Mouse (Mus musculus): ENCODE data around the gene Zbtb5.

- TF ChIP-seq POLR2A (IDR thresholded peaks at IDR 0.05; ENCODE audit: control insufficient read depth, low read depth, low read length): no peak
- no peak for TF ChIP-seq CTCF (IDR thresholded peaks at IDR 0.05; ENCODE audit: control insufficient read depth, insufficient read depth, insufficient replicate concordance, low read depth, low read length)
Measured at GRCm38 (mm10) chr4:45005452-45005851, 6.8 kb downstream of the Zbtb5 start.

All from testis, adult 2 months (tissue).